Mouse (Mus musculus) ES-E14 (cell line): ENCODE data around the gene Gm42878.

Source experiments
- CHD2 ChIP-seq: IDR thresholded peaks from 2 replicates; pipeline ENCODE4 v1.6.1; 2014; ENCODE audit warnings: mild to moderate bottlenecking, low read depth, low read length, inconsistent platforms
- MAFK ChIP-seq: IDR thresholded peaks from 2 replicates; pipeline ENCODE4 v1.6.1; 2014; ENCODE audit warnings: mild to moderate bottlenecking, low read depth, low read length, inconsistent platforms; ENCODE audit not compliant: insufficient read depth
- ZC3H11A ChIP-seq: IDR thresholded peaks from 2 replicates; pipeline ENCODE4 v1.6.1; 2012; ENCODE audit warnings: low read depth, mild to moderate bottlenecking, inconsistent platforms, low read length, borderline replicate concordance

DNA sequence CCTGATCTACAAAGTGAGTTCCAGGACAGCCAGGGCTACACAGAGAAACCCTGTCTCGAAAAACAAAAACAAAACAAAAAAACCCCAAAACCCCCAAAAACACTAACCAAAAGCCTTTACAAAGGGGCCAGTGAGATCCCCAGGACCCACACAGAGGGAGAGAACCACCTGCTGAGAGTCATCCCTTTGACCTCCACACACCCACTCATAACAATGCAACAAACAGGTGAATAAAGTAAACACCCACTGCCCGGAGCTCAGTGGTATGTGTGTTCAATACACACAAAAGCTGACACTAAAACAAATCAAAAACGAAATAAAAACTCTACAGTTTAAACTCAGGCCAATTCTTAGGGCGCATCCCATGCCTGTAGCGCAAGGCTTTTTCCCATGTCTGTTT lies 5.2 kb downstream of the Gm42878 start:
- TF ChIP-seq ZC3H11A (no peak), MAFK (no peak), CHD2 (no peak)
